Mouse (Mus musculus) regulatory T cell (primary cell): ENCODE measurements around the gene Lats1.

Experiments
- in situ Hi-C: fragments of 300-600 bp; cut with MboI, MseI; formaldehyde crosslinking; loops from one replicate; pipeline ENCODE4 v1.15.1; 2025; ENCODE audit warnings: high pct_unique_total_duplicates

The Lats1 gene

DNA sequence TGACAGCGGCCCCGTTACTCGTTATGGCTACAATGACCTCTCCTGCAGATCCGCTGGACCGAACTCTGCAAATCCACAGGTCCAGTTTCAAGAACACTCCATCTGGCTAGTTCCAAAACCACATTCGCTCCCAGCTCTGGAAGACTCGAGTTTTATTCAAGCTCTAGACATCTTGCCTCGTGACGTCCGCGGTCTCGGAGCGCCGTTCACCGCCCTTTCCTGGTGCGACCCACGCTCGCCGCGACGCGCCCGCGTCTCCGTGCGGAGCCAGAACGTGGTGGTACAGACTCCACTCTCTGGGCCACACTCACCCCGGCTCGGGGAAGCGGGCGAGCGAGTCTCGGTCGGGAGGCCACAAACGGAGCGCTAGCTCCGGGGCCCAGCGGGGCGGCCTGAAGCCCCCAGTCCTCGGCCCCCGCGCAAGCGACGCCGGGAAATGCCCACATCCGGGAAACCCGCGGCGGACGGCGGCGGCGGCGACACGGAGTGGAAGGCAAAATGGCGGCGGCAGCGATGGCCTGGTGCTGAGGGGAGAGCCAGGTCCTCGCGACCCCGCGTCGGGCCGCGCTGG, at the start of gene Lats1, which contains the start of gene Pcmt1:
Gene Lats1, plus strand, starts transcription at position 484 of the 571 bp plus-strand sequence.
Gene Pcmt1, minus strand, starts transcription at position 406 of the 571 bp plus-strand sequence.
- in situ Hi-C loops, result loop anchor here (5.0 to 25.0 kb wide), 3 partner anchors 41 to 1869 kb away; partner anchors contain the start of genes Fbxo5 and Mtrf1l

DNA sequence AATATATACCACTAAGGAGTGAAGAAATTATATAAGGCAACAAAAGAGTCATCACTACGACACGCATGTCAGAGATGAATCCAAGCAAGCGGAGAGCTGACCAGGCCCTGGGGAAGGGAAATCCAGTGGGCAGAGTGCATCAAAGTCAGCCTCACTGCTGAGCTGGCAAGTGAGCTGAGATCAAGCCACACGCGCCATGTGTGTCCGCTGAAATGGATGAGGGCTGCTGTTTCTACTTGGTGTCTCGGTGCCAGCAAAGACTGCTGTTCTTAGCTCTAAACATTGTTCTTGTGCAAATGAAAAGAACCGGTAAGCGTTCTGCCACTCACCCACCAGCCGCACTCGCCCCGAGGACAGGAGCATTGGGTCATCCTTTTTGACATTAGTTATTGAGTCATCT, 40.6 kb upstream of the Lats1 start:
- in situ Hi-C loops, result no loop called here

DNA sequence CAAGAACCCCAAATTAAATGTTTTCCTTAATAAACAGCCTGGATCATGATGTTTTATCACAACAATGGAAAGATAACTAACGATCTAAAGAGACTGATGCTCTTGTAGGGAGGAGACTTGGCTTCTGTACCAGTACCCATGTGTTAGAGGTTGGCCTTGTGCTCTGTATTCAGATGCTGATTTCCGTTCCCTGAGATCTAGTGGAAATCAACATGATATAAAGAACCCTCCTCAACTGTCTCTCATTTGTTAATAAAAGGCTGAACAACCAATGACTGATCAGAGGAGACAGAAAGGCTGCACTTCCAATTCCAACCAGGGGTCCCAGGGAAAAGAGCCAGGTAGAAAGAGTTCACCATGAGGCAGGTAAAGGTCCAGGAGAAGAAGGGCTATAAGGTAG, 35.1 kb upstream of the Lats1 start:
- in situ Hi-C loops, result loop anchor here (5.0 kb wide), 1 partner anchor 39 kb away; no protein-coding TSS in a partner anchor

DNA sequence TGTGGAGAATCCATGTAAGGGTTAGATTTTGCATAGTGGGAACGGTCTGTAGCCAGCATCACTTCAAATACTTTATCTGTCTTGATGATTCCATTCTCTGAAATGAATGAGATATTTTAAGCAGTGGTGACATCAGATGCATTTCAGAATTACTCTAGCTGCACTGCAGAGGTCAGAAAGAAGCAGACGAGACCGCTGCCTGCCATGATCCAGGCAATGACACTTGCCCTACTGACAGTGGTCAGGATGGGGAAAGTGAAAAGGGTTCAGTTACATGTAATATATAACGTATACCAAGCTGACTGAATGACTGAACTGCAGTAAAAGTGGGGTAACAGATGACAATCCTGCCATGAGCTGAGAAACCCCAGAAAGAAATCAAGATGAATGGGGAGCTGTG, 32.0 kb upstream of the Lats1 start:
- in situ Hi-C loops, result loop anchor here (5.0 kb wide), 1 partner anchor 42 kb away; no protein-coding TSS in a partner anchor

DNA sequence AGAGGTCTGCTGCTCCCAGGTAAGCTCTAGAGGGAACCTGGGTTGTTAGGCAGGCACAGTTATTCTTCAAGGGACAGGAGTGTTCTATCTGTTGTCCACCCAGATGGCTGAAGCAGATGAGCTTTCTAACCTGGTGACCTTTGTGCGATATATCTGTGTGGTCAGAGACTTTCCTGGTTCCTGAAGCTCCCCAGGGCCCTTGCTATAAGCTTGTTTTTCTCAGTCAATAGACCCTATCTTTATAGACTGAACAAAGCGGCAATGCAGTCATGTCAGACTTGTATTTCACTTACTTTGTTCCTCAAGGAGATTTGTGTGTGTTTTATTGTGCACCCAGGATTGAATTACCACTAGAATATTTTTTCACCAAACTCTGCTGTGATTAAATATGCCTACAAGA, 30.0 kb upstream of the Lats1 start:
- in situ Hi-C loops, result no loop called here

DNA sequence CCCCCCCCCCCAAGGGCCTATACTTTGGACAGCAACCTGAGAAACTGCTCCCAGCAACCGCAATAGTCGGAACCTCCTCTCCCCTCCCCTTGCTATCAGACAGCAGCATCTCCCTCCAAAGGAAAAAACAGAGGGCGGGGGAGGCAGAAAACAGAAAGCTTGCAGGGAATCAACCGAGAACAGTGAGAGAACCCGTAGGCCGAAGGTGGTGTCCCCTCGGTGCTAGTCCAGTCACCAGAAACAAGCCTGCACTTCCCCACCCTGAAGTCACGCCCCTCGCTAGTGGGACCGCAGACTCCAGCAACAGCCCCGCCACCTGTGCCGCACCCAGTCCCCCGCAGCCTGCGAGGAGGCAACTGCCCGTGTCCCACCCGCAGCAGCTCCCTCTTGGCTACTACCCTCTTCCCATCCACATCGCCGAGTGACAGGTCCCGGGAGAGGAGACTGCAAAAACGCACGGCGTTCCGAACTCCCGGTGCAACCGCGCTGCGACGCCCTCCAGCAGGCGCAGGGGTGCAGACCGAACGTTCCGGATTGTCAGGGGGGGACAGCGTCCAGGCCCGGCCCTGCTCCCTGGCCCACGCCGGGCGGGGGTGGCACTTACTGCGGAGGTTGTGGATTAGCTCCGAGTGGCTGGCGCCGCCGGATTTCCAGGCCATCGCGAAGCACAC, 18.4 kb upstream of the Lats1 start:
- in situ Hi-C loops, result no loop called here

DNA sequence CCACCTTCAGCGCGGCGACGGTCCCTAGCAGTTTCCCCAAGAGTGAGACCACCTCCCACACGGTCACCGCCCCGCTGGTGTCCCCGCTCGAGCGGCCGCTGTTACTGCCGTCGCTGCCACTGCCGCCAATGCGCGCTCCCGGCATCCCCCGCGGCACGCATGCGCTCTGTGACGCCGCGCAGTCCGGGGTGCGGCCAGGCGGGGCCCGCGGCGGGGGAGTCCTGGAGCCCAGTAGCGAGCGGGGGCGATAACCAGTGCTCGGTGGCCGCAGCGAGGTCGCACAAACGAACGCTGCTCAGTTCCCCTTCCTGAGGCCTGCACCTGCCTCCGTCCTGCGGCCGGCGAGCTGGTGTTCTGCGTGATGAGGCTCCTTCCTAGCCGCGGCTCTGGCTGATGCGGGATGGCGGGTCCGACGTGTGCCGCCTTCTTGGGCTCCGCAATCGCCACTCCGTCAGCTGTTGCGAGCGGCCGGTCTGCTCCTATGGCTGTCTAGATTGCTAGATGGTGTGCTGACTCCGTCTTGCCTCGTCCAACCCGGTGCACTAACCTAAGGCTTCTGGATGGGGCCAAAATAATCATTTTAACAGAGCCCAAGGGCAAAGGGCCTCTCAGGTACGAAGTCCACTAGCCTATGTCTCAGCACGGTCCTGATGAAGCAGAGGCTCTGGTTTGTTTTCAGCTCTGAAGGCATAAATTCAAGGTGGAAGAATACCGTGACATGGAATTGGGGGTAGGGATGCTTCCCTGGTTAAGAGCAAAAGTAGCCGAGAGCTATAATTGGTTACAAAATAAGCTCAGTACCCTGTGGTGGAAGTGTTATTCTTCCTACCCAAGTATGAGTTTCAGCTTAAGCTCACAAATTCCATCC, 17.6 kb upstream of the Lats1 start:
- in situ Hi-C loops, result no loop called here

DNA sequence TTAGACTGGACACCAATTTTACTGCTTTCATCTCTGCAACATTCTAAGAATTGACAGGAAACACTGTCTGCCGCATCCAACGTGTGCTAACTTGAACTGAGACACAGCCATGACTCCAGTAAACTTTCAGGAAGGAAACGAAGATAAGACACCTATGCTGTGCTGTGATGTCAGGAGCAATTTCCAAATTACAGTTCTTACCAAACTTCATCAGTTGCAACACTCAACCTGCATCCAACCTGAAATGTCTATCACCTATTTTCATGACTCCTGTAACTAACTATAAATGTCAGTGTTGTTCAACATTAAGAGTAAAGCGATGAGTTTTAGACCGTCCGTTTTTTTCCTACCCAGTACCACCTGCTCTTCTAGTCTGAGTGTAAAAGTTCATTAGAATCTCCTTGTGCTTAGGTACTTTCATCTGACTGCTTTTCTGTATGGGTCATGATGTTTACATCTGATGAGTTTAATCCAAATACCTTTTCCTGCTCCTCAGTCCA, 16.9 kb upstream of the Lats1 start:
- in situ Hi-C loops, result no loop called here

DNA sequence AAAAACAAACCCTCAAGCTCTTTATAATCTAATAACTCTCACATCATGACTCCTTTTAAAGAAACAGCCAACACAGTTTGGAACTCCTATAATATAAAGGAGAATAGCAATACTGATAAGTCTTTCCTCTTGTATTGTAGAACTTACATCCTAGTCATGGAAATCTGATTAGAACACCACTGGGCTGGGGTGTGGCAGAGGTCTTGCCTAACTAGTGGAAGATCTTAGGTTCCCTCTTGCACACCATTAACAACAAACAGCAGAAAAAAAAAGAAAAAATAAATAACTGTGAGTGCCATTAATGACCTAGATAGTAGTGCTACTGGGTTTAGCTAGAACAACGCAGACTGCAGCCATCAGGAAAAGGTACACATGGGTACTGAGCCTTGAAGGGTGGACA, 16.1 kb upstream of the Lats1 start:
- in situ Hi-C loops, result no loop called here

DNA sequence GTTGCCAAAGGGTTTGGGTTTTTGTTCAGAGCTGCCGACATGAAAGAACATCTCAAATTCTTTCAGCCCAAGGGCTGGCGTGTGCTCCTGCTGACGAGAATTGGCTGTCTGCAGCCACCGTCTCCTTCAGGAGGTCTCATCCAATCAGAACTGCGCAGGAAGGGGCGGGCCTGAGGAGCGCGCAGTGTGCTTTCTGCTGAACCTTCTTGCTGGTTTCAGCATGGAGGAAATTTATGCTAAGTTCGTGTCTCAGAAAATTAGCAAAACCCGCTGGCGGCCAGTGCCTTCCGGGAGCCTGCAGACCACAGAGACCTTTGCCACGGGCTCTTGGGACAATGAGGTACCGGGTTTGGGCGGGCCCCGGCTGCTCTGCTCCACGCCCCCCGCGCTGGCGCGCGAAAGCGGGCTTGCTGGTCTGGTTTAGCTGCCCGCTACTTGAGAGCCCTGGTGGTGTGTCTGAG, 13.6 kb upstream of the Lats1 start, which contains the start of gene Nup43:
Gene Nup43, plus strand, starts transcription at position 162 of the 461 bp plus-strand sequence.
- in situ Hi-C loops, result no loop called here

DNA sequence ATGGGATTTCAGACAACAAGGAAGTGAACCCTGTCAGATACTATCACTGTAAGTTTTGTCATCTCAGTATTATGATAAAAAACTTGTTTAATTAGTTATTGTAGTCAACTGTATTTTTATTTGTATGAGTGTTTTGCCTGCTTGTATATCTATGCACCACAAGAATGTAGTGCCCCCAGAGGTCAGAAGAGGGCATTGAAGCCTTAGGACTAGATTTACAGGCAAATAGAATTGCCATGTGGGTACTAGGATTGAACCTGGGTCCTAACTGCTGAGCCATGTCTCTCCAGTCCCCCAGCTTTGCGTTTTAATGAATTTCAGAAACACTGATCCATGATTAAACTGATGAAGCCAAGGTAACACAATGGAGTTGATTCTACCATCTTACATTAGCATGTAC, 7.3 kb upstream of the Lats1 start:
- in situ Hi-C loops, result no loop called here

DNA sequence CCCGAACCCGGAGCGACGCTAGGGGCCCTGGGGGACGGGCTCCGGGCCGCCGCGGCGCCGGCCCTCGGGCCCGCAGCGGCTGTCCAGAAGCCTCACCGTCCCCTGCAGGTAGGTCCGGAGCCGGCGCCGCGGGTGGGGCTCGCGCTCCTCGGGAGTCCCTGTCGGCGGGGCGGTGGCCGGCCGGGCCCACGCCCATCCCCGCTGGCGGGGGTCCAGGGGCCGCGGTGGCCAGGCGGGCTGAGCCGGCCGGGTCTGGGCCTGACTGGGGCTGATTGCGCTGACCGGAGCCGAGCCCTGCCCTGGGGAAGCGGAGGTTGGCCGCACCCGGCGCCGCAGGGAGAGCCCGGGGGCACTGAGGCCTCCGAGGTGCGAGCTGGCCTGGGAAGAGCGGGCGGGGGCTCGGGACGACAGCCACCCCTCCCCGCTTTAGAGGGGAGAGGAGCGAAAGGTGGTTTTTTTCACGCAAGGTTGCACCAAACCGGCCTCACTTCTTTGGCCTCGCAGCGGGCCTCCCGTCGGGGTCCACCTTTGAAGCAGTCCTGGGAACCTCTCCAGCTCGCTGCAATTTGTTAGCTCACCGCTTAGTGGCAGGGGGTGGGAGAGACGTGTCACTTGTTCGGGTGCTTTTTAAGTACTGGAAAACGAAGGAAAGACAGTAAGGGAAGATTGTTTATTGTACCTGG, 470 bp downstream of the Lats1 start:
- in situ Hi-C loops, result loop anchor here (5.0 to 25.0 kb wide), 3 partner anchors 41 to 1869 kb away; partner anchors contain the start of genes Fbxo5 and Mtrf1l

DNA sequence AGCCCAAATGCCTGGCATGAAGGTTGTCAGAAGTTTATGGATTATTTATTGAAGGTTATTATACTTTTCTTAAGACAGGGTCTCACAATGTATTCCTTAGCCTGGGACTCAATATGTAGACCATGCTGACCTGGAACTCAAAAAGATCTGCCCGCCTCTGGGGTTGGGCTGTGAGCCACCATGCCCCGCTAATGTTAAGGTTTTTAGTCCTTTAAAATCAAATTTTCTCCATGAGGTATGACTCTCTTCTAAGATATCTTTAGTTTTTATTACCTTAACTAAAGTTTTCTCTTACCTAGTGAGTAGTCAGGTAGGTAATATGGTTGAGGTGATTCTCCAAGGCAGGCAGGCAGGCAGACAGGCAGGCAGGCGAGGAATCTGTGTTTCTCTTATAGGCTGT, 1.2 kb downstream of the Lats1 start:
- in situ Hi-C loops, result loop anchor here (5.0 to 25.0 kb wide), 3 partner anchors 40 to 1870 kb away; partner anchors contain the start of genes Fbxo5 and Mtrf1l

DNA sequence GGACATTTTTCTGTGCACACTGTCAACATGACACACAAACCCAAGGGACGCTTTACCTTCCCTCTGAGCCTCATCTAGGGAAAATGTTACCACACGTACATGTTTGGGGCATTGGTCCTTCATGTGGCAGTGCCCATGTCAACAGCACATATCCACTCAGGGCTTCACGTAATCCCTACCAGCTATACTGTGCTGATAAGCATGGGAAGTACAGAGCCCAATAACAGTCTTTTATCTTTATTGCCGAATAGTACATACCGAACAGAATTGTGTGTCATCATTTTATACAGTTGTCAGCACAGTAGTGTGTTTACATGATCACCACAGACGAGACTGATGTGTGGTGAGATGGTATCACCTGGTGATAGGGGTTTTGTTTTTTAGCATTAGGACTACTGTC, 5.9 kb downstream of the Lats1 start:
- in situ Hi-C loops, result loop anchor here (25.0 kb wide), 2 partner anchors 700 to 1875 kb away; partner anchors contain the start of genes Fbxo5 and Mtrf1l

DNA sequence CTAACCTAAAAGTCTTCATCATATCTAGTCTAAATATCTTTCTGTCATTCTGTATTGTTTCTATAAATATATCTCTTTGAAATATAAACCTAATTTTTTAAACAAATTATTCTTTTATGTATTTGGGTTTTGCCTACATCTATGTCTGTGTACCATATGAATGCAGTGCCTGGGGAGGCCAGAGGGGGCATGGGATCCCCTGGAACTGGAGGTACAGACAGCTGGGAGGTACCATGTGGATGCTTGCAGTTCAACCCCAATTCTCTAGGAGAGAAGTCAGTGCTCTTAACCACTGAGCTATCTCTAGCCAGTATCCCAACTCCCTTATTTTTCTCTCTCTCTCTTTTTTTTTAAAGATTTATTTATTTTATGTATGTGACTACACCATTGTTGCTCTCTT, 14.3 kb downstream of the Lats1 start:
- in situ Hi-C loops, result loop anchor here (25.0 kb wide), 2 partner anchors 708 to 1883 kb away; partner anchors contain the start of genes Fbxo5 and Mtrf1l

DNA sequence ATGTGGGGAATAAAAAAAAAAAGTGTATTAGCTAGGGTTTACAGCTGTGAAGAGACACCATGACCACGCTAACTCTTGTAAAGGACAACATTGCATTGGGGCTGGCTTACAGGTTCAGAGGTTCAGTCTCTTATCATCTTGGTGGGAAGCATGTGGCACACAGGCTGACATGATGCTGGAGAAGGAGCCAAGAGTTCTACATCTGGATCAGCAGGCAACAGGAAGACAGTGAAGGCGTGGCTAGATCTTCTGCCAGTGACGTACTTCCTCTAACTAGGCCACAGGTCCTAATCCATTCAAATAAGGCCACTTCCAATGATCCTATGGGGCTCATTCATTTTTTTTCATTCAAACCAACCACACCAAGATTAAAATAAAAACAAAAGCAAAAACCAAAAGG, 19.1 kb downstream of the Lats1 start:
- in situ Hi-C loops, result no loop called here

DNA sequence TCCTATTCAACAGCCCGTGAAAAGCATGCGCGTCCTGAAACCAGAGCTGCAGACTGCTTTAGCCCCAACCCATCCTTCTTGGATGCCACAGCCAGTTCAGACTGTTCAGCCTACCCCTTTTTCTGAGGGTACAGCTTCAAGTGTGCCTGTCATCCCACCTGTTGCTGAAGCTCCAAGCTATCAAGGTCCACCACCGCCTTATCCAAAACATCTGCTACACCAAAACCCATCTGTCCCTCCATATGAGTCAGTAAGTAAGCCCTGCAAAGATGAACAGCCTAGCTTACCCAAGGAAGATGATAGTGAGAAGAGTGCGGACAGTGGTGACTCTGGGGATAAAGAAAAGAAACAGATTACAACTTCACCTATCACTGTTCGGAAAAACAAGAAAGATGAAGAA, 21.6 kb downstream of the Lats1 start:
- in situ Hi-C loops, result no loop called here

DNA sequence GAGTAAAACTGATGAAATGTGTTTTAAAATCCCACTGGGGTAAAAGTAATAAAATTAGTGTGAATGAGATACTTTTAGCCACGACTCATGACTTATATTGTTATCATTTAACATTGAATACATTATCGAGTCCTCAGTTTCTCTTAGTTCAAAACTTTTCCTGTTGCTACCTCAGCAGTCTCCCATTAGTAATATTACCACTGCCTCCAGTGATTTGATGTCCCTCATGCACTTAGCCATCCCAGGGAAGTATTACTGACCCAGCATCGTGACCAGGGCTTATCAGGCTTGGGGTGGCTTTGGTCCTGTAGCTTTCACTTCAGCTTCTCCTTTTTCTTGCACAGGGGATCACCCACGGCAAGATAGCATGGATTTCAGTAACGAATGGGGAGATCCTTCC, 29.1 kb downstream of the Lats1 start:
- in situ Hi-C loops, result no loop called here

DNA sequence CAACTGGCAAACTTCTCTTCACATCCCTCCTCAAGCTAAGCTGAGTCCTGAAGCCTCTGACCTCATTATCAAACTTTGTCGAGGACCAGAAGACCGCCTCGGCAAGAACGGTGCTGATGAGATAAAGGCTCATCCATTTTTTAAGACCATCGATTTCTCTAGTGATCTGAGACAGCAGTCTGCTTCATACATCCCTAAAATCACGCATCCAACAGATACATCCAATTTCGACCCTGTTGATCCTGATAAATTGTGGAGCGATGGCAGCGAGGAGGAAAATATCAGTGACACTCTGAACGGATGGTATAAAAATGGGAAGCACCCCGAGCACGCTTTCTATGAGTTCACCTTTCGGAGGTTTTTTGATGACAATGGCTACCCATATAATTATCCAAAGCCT, 31.5 kb downstream of the Lats1 start:
- in situ Hi-C loops, result no loop called here

DNA sequence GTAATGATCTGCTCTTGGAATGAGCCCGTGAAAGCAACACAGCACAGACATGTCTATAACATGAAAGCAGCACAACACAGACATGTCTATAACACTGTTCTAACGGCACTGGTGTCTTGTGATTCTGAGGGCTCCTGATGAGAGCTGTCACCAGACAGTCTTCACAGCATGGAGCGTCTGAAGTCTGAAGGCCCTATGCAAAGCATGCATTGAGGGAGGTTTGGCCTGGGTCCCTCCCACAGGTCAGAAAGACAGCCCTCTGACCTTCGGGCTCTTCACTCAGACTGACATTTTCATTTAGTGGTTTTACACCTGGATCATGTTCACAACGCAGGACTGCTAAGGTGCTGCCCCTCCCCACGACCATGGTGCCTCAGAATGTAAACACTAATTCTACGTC, 34.0 kb downstream of the Lats1 start:
- in situ Hi-C loops, result no loop called here
